Mouse (Mus musculus) cortical plate, adult 2 months (tissue): Measurements from ENCODE around the gene Utp15.

ENCODE experiments used
- CTCF ChIP-seq: fragments of 200-500 bp; IDR thresholded peaks from 2 replicates; pipeline ENCODE4 v1.5.1; 2011; ENCODE audit warnings: mild to moderate bottlenecking, control low read depth, low read length; ENCODE audit not compliant: insufficient read depth; ENCODE audit errors: extremely low read depth
- POLR2A ChIP-seq: fragments of 200-500 bp; IDR thresholded peaks from 2 replicates; pipeline ENCODE4 v1.6.1; 2011; ENCODE audit warnings: mild to moderate bottlenecking, low read length, control low read depth; ENCODE audit not compliant: insufficient read depth; ENCODE audit errors: extremely low read depth

GRCm38 (mm10) chr13:98277501-98277900, 14.7 kb upstream of the Utp15 start:
- TF ChIP-seq CTCF, result no peak
- no peak for TF ChIP-seq POLR2A
